Mouse (Mus musculus) spleen, adult 18-20 months (tissue): ENCODE measurements at regions not wholly inside any gene's neighbourhood (a gene's known extent, or its start where the extent isn't known, plus 50 kb on each side); places are given as distances from the start of the nearest gene placed in this dataset.

ENCODE experiments used
- DNase-seq, 2 experiments: peaks; one replicate each; pipeline ENCODE4 v3.0.0; 2022; ENCODE audit warnings: mixed read lengths in 2 of 2

- DNase-seq: no peak
Measured at GRCm38 (mm10) chr17:45886420-45887049, 145.6 kb downstream of the Vegfa start.

GRCm38 (mm10) chr17:45885461-45886336 lies 146.5 kb downstream of the Vegfa start:
- no peak for DNase-seq

GRCm38 (mm10) chr17:45884021-45884722 lies 148.0 kb downstream of the Vegfa start:
- no peak for DNase-seq

- DNase-seq: no peak
Measured at GRCm38 (mm10) chr17:45882682-45883081, 149.0 kb upstream of the 1600014C23Rik start.

GRCm38 (mm10) chr17:45881284-45881683 lies 147.6 kb upstream of the 1600014C23Rik start:
- DNase-seq: no peak

- no peak for DNase-seq
Measured at GRCm38 (mm10) chr17:45880761-45881160, 147.1 kb upstream of the 1600014C23Rik start.

- no peak for DNase-seq
Measured at GRCm38 (mm10) chr17:45879478-45880250, 146.0 kb upstream of the 1600014C23Rik start.

GRCm38 (mm10) chr17:45878394-45878793 lies 144.8 kb upstream of the 1600014C23Rik start:
- no peak for DNase-seq

GRCm38 (mm10) chr17:45875325-45875724 lies 141.7 kb upstream of the 1600014C23Rik start:
- DNase-seq: no peak

GRCm38 (mm10) chr17:45873996-45874395 lies 140.4 kb upstream of the 1600014C23Rik start:
- DNase-seq: no peak

- DNase-seq: no peak
Measured at GRCm38 (mm10) chr17:45873200-45873955, 139.7 kb upstream of the 1600014C23Rik start.

- DNase-seq: no peak
Measured at GRCm38 (mm10) chr17:45871666-45872653, 138.3 kb upstream of the 1600014C23Rik start.

- no peak for DNase-seq
Measured at GRCm38 (mm10) chr17:45871067-45871466, 137.4 kb upstream of the 1600014C23Rik start.

GRCm38 (mm10) chr17:45869014-45869968 lies 135.6 kb upstream of the 1600014C23Rik start:
- DNase-seq: no peak

- no peak for DNase-seq
Measured at GRCm38 (mm10) chr17:45868539-45868938, 134.9 kb upstream of the 1600014C23Rik start.

GRCm38 (mm10) chr17:45867727-45868126 lies 134.1 kb upstream of the 1600014C23Rik start:
- no peak for DNase-seq

- no peak for DNase-seq
Measured at GRCm38 (mm10) chr17:45866876-45867652, 133.4 kb upstream of the 1600014C23Rik start.

- DNase-seq: no peak
Measured at GRCm38 (mm10) chr17:45866346-45866745, 132.7 kb upstream of the 1600014C23Rik start.

GRCm38 (mm10) chr17:45865944-45866343 lies 132.3 kb upstream of the 1600014C23Rik start:
- no peak for DNase-seq
